Comparison of ENCODE assay signal across 7 mouse cellular contexts in genomic region chr5:41762947-41763730, GRCm38 (mm10). TPM values are rescaled to one million over a fixed set of nuclear protein-coding genes. Genes with fewer than 3 reads are reported as not detected.
A peak's percentile ranks its signal among the peaks of the same experiment; 100 is the strongest.
DNase-seq lines count a peak whose midpoint lies in the region; ATAC-seq and TF ChIP-seq lines count a peak whose summit lies in the region.

No protein-coding gene starts in this region.

- no peak for TF ChIP-seq CTCF in lung, embryonic 14.5 days (IDR thresholded peaks at IDR 0.05; ENCODE audit: low read depth)

- peak; percentile 50; the same call in 1 of the 2 replicates for ATAC-seq in lung, embryonic 14.5 days (ENCODE audit: insufficient read depth)
- ATAC-seq in embryonic facial prominence, embryonic 11.5 days (replicated peaks; ENCODE audit: insufficient number of reproducible peaks, low FRiP score, low TSS enrichment, low read depth) = peak; percentile 24
- 0 out of 2 replicates have a peak, but pooled peaks have one; percentile 15 for ATAC-seq in hindbrain, embryonic 14.5 days (ENCODE audit: low FRiP score)
- ATAC-seq in neural tube, embryonic 13.5 days (ENCODE audit: low read depth) = no peak

- peak overlapping the region; percentile 64 for H3K4me2 ChIP-seq in lung, embryonic 14.5 days
- peak overlapping the region; percentile 78 for H3K4me2 ChIP-seq in embryonic facial prominence, embryonic 11.5 days (ENCODE audit: low read depth, low read length)
- peak overlapping the region; percentile 57 for H3K4me2 ChIP-seq in hindbrain, embryonic 14.5 days (replicated peaks)
- peak overlapping the region; percentile 55 for H3K4me2 ChIP-seq in neural tube, embryonic 13.5 days

- no peaks in the 10 kb centered on the region for H3K9me3 ChIP-seq in lung, embryonic 14.5 days (ENCODE audit: low read depth, low read length)
- H3K9me3 ChIP-seq in embryonic facial prominence, embryonic 11.5 days (replicated peaks; ENCODE audit: control insufficient read depth, low read length) = no peaks in the 10 kb centered on the region
- H3K9me3 ChIP-seq in hindbrain, embryonic 14.5 days (ENCODE audit: control insufficient read depth, low read length) = no peaks in the 10 kb centered on the region
- no peaks in the 10 kb centered on the region for H3K9me3 ChIP-seq in neural tube, embryonic 13.5 days

- no peak overlapping the region for H3K27ac ChIP-seq in lung, embryonic 14.5 days (ENCODE audit: low read depth)
- no peak overlapping the region for H3K27ac ChIP-seq in embryonic facial prominence, embryonic 11.5 days (replicated peaks; ENCODE audit: low read depth, low read length)
- H3K27ac ChIP-seq in hindbrain, embryonic 14.5 days = no peak overlapping the region
- H3K27ac ChIP-seq in neural tube, embryonic 13.5 days (replicated peaks) = no peak overlapping the region

- H3K27me3 ChIP-seq in lung, embryonic 14.5 days (ENCODE audit: insufficient read depth, low read length) = peaks cover 95% of the 10 kb centered on the region
- H3K27me3 ChIP-seq in embryonic facial prominence, embryonic 11.5 days (ENCODE audit: control insufficient read depth, insufficient read depth, low read length) = peaks cover 78% of the 10 kb centered on the region
- H3K27me3 ChIP-seq in hindbrain, embryonic 14.5 days (ENCODE audit: control insufficient read depth, insufficient read depth, low read length) = peaks cover 98% of the 10 kb centered on the region
- H3K27me3 ChIP-seq in neural tube, embryonic 13.5 days = peaks cover 96% of the 10 kb centered on the region

- no peaks in the 10 kb centered on the region for H3K36me3 ChIP-seq in lung, embryonic 14.5 days (ENCODE audit: insufficient read depth)
- no peaks in the 10 kb centered on the region for H3K36me3 ChIP-seq in embryonic facial prominence, embryonic 11.5 days (replicated peaks; ENCODE audit: control insufficient read depth, insufficient read depth, low read depth, low read length)
- no peaks in the 10 kb centered on the region for H3K36me3 ChIP-seq in hindbrain, embryonic 14.5 days (replicated peaks; ENCODE audit: control insufficient read depth, insufficient read depth)
- no peaks in the 10 kb centered on the region for H3K36me3 ChIP-seq in neural tube, embryonic 13.5 days

- no peak overlapping the region; the same call in 1 of the 2 replicates for H3K9ac ChIP-seq in lung, embryonic 14.5 days
- peak overlapping the region; percentile 51 for H3K9ac ChIP-seq in embryonic facial prominence, embryonic 11.5 days (replicated peaks; ENCODE audit: low read length)
- no peak overlapping the region for H3K9ac ChIP-seq in hindbrain, embryonic 14.5 days
- peak overlapping the region; percentile 52 for H3K9ac ChIP-seq in neural tube, embryonic 13.5 days

- WGBS in lung, embryonic 14.5 days = 2% methylated on average over 41 of the region's 41 CpGs
- WGBS in embryonic facial prominence, embryonic 11.5 days = 0% methylated on average over 39 of the region's 41 CpGs
- under 1% methylated on average over 41 of the region's 41 CpGs for WGBS in hindbrain, embryonic 14.5 days
- WGBS in neural tube, embryonic 13.5 days = under 1% methylated on average over 39 of the region's 41 CpGs

- no peaks in the 10 kb centered on the region for H3K4me1 ChIP-seq in lung, embryonic 14.5 days (ENCODE audit: insufficient read depth)
- peaks cover 12% of the 10 kb centered on the region for H3K4me1 ChIP-seq in embryonic facial prominence, embryonic 11.5 days (ENCODE audit: control insufficient read depth, insufficient read depth, low read length)
- H3K4me1 ChIP-seq in hindbrain, embryonic 14.5 days (replicated peaks; ENCODE audit: control insufficient read depth, insufficient read depth, low read length) = peaks cover 18% of the 10 kb centered on the region
- H3K4me1 ChIP-seq in neural tube, embryonic 13.5 days (replicated peaks) = peaks cover 45% of the 10 kb centered on the region

- DNase-seq in lung, embryonic 14.5 days = no peak
- no peak for DNase-seq in lung, postnatal 10 days
- no peak for DNase-seq in embryonic facial prominence, embryonic 11.5 days (ENCODE audit: low spot score)
- no peak for DNase-seq in hindbrain, embryonic 14.5 days (ENCODE audit: low spot score)
- DNase-seq in urinary bladder, postnatal 4 days (ENCODE audit: low spot score in 2 of 2) = no peak
- DNase-seq in frontal cortex, postnatal 36 days (ENCODE audit: low spot score in 2 of 2) = no peak

- H3K4me3 ChIP-seq in lung, embryonic 14.5 days (ENCODE audit: low read depth, low read length) = peak overlapping the region; percentile 36
- H3K4me3 ChIP-seq in embryonic facial prominence, embryonic 11.5 days (ENCODE audit: low read depth, low read length) = peak overlapping the region; percentile 41
- peak overlapping the region; percentile 26 for H3K4me3 ChIP-seq in hindbrain, embryonic 14.5 days (replicated peaks; ENCODE audit: low read length)
- H3K4me3 ChIP-seq in neural tube, embryonic 13.5 days = peak overlapping the region; percentile 36

RNA-seq across cellular contexts. Expression of gene Nkx3-2, which starts 1.2 kb away (rescaled TPM):
- not detected in 2 replicates for polyA plus RNA-seq in lung, embryonic 14.5 days (2014; fragmentation: Nextera tagmentation; extraction: Ambion mirVana)
- polyA plus RNA-seq in embryonic facial prominence, embryonic 11.5 days (2014; fragmentation: Nextera tagmentation; extraction: Ambion mirVana) = 1.8 and 2.2 TPM in 2 replicates
- not detected in 2 replicates for polyA plus RNA-seq in hindbrain, embryonic 14.5 days (2014; fragmentation: Nextera tagmentation; extraction: Ambion mirVana)
- polyA plus RNA-seq in neural tube, embryonic 13.5 days (2015; fragmentation: Nextera tagmentation; extraction: Ambion mirVana) = 0.22 and 1.2 TPM in 2 replicates

RNA-seq across cellular contexts. Expression of gene Rab28, which starts 55.2 kb away (rescaled TPM):
- polyA plus RNA-seq in lung, embryonic 14.5 days (2014; fragmentation: Nextera tagmentation; extraction: Ambion mirVana) = 63.9 and 66.6 TPM in 2 replicates
- polyA plus RNA-seq in embryonic facial prominence, embryonic 11.5 days (2014; fragmentation: Nextera tagmentation; extraction: Ambion mirVana) = 91.7 and 99.4 TPM in 2 replicates
- polyA plus RNA-seq in hindbrain, embryonic 14.5 days (2014; fragmentation: Nextera tagmentation; extraction: Ambion mirVana) = 64.2 and 70.1 TPM in 2 replicates
- 68.3 and 69.3 TPM in 2 replicates for polyA plus RNA-seq in neural tube, embryonic 13.5 days (2015; fragmentation: Nextera tagmentation; extraction: Ambion mirVana)

Comparison
In these comparisons a context has a peak if more than half of its experiments do, and no peak if none do; other contexts are left out.
1. H3K9ac ChIP-seq: peak in embryonic facial prominence, embryonic 11.5 days (single experiment) and neural tube, embryonic 13.5 days (single experiment); none in lung, embryonic 14.5 days (single experiment) and hindbrain, embryonic 14.5 days (single experiment).
2. Peak in every context shown above with its lines, with median percentiles within 50 percentile points of each other: H3K4me2 ChIP-seq and H3K4me3 ChIP-seq.